Mouse (Mus musculus) heart, postnatal 36 days (tissue): ENCODE results near the gene Akt1. TPM values are rescaled to one million over a fixed set of nuclear protein-coding genes. Genes with fewer than 3 reads are reported as not detected.
A peak's percentile ranks its signal among the peaks of the same experiment; 100 is the strongest.

Experiments
- DNase-seq, 2 experiments: peaks; one replicate each; pipeline ENCODE4 v3.0.0; 2021 to 2022
- intact Hi-C: fragments of 180-260 bp; cut with DNase I; formaldehyde crosslinking; loops from one replicate; pipeline ENCODE4 v1.15.1; 2025
- total RNA-seq, 2 experiments: library from RNA; stranded (reverse); gene quantifications; 2 replicates each; pipeline ENCODE4 v1.2.3; 2021

Gene Akt1
- 100 to 1,000 TPM; 184 to 212 TPM for total RNA-seq

DNA sequence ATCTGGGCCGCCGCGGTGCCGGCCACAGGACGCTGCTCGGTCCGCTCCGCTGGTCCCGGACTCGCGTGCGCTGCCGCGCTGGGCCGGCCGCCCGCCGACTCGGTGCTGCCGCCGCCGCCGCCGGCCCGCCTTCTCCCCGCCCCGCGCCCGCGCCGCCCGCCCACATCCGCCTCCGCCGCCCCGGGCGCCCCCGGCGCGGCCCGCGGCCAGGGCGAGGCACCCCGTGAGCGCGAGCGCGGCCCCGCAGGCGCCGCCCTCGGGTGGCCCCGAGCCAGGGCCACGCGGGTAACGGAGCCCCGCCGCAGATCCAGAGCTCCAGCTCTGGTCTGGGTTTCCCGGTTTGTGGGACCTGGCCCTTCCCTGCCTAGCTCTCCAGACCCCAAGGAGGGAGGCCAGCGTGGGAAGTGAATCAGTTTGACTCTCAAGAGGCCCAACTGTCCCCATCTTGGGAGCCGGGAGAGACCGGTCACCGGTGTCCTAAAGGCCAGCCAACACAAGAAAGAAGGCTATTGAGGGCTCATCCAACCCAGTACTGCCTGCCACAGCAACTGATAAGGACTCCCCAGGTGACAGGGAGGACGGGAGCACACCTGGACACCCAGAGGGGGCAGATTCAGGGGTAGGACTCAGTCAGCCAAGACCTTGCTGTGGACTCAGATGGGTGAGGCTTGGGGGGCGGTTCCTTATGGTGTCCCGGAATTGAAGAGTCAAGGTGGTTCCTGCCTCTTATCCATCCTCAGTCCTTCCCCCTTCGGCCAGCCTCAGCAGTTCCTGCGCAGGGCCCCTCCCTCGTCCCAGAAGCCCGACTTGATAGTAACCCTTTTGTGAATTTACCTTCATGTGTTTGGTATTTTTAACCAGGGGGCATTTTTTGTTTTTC lies at the start of gene Akt1:
Akt1 (minus strand) TSS at position 753 of the 880 bp plus-strand sequence.
- intact Hi-C loops: loop anchor here (1.0 to 2.0 kb wide), 2 partner anchors 21 to 32 kb away; no protein-coding TSS in a partner anchor
- peak; percentile 72 to 84 for DNase-seq

DNA sequence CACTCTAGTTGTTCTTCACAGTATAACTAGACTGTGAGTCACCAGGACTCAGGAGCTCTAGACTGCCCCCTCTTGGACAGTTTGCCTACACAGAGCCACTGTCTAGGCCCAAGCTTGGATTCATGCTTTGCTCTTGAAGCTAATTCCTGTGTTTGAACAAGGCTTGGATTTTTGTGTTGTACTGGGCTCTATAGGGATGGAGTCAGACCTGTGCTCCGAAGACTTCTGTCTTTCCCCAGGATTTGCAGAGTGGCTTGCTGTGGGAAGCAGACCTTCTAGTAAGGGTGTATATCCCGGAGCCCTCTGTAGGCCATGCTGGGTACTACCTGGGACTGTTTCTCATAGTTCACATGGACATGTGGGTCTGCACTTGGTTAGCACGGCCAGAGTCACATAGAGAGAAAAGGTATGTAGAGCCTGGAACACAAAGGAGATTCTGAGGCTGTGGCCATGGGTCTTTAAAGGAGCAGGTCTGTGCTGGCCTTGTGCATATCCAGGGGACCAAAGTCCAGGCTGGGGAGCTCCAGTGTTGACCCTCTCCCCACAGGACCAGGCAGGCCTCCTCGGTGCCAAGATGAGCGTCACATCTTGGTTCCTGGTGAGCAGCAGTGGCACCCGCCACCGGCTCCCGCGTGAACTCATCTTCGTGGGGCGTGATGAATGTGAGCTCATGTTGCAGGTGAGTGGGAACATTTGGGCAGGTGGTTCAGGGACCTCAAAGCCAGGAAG lies 49.6 kb upstream of the Akt1 start:
- DNase-seq: peak; percentile 57 to 76
- intact Hi-C loops: no loop called here

DNA sequence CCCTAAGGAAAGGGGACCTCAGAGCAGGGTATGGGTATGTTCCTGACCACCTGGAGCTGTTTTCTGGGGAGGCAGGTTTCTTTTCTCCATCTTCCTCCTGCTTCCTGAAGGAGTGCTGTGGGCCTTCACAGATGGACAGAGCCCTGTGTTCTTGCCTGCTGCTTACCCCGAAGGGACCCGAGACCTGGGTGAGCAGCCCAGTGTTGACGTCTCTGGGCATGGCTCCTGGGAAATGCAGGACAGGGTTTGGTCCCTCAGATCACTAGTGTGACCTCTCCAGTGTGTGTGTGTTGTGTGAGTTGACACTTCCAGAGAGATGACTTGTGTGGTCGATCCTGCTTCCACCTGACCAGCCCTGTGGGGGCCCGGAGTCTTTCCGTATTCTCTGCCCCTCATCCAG lies 48.8 kb upstream of the Akt1 start:
- DNase-seq: no peak
- intact Hi-C loops: no loop called here

DNA sequence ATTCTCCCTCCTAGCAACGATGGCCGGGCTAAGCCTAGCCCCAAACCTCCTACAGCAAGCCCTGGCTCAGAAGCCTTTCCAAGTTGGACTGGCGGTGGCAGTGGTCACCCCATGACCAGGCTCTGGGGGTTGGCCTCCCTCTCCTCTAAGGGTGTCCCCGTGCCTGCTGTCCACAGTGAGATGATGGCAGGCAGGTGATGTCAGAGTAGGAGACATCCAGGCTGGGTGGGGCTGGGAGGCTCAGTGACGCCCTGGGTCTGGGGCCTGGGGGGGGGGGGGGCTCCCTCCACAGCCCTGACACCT lies 48.3 kb upstream of the Akt1 start:
- intact Hi-C loops: no loop called here
- no peak for DNase-seq

DNA sequence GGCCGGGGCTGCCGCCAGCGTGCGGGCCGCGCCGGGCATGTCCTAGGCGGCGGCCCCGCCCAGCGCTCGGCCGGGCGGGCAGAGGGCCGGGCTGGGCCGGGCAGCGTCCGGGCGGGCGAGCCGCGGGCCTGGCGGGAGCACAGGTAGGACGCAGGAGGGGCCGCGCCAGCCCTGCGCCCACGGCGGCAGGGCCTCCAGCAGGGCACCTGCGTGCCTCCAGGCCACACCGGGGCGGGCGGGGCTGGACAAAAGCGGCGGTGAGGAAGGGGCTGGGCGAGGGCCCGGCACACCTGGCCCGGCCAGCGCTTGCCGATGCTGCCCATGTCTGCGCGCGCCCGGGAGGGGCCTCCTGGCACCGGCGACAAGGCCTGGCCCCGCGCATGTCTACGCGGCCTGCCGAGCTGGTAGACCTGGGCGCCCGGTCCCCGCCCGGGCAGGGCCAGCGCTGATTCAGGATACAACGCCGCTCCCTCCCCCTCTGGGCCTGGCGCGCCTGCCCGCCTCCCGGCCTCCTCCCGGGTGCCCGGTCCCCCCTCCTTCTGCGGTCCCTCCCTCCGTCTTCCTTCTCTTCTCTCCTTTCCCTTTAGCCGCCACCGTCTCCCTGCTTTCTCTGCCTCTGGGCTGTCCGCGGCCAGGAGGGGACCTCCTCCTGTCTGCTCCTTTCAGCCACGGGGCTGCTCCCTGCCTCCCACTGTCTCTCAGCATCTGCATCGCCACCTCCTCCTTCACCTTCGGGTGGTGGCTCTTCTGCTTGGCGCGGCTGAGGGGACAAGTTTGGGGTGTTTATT lies 47.8 kb upstream of the Akt1 start:
- DNase-seq: peak; percentile 47 to 51
- intact Hi-C loops: no loop called here

DNA sequence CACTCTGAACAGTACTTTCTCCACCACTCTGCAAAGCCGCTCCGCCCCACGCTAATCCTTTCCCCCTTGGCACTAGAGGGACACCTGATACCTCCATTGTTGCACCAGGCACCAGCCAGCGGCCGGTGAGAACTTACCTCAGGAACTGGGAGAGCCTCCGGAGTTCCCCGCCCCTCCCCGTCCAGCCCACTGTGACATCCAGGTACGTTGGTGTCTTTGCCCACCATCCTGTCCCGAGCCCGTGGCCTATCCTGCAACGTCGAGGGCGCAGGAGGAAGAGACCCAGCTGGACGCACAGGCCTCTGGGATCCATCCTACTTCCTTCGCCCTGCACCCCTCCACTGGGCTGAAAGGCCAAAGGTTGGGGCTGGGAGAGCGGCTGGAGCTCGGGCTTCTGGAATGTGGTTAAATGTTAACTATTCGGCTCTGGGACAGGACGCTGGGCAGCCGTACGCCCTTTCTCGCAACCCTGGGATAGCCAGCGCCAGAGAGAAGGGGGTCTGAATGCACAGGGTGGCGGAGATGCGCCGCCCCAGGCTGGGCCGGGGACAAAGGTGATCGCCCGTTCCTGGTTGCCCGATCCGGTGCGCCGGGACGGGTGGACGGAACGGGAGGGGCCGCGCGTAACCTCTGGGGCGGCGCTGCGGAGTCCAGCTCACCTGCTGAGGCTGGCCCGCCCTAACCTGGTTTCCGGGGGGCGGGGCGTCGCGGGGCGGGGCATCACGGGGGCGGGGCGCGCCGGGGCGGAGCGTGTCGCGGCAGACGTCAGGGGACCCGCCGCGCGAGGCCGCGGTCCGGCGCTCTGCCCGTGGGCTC lies 46.9 kb upstream of the Akt1 start:
- peak; percentile 34 to 39 for DNase-seq
- intact Hi-C loops: no loop called here

DNA sequence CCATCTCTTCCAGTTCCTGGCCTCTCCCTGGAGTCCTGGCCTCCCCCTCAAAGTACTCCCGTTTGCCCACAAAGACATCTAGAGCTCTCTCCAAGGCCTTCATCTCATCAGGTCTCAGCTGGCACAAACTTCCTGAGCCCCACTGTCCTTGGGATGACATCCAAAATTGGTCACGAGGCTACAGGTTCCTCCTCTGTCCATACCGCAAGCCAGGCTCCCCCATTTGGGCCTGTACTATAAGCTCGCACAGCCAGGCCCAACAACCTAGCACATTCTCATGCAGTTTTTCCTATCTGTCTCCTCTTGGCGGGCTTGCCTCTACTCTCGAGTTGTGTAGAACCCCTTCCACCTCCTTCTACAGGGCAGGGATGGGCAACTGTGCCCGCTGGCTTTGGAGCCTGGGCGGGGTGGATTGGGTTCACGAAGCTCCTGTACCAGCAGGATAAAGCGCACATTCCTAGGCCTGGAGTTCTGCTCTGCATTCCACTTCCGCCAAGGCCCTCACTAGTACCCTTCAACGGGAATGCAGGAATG lies 46.3 kb upstream of the Akt1 start:
- DNase-seq: no peak
- intact Hi-C loops: no loop called here

DNA sequence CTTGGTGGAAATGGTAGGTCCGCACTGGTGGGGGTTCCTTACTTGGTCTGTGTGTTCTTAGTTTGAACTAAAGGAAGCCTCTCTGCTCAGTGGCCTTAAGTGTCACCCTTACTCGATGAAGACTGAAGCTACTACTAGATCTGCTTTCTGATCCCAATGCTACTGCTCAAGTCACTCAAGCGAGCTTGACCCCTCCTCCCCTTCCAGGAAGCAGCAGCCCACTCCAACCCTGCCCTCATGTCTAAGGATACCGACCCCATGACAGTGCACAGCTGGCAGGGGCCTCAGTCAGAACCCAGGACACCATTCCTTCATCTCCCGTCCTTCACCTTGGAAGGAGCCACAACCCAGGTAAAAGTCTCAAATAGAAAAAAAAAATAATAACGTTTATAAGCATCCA lies 45.5 kb upstream of the Akt1 start, which contains the start of gene Cep170b:
Cep170b (plus strand) TSS at position 240 of the 400 bp plus-strand sequence.
- intact Hi-C loops: no loop called here
- DNase-seq: no peak

DNA sequence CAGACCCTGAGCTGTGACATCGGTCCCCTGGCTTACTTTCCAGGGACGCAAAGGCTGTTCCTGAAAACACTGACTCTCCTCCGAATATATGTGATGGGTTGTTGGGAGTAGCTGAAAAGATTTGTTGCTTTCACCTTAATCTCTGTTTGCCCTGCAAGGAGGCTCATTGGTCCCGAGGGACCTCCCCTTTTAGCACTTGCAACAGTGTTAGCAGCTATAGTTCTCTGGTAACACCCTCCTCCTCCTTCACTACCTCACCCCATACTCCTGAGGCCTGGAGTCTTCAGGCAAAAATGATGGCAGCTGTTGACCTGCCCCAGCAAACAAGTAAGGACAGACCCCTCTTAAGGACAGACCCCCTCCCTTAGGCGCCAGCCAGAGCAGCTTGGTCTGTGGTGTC lies 44.3 kb upstream of the Akt1 start:
- DNase-seq: no peak

DNA sequence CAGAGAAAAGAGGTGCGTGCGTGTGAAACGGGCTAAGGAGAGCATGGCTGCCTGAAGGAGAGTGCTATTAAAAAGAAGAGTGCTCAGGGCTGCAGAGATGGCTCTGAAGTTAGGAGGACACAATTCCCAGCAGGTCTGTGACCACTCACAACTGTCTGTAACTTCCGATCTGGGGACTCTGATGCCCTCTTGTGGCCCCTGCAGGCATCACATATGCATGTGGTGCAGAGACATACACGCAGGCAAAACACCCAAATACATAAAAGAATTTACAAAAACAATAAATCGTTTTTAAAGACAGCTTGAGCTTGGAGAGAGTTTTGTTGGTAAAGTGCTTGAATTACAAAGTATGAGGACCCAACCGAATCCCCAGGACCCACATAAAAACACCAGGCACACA lies 42.5 kb upstream of the Akt1 start:
- intact Hi-C loops: no loop called here
- peak; percentile 27 to 51 for DNase-seq

More for the DNA sequence above, 44.3 kb upstream of the Akt1 start:
- intact Hi-C loops: no loop called here

DNA sequence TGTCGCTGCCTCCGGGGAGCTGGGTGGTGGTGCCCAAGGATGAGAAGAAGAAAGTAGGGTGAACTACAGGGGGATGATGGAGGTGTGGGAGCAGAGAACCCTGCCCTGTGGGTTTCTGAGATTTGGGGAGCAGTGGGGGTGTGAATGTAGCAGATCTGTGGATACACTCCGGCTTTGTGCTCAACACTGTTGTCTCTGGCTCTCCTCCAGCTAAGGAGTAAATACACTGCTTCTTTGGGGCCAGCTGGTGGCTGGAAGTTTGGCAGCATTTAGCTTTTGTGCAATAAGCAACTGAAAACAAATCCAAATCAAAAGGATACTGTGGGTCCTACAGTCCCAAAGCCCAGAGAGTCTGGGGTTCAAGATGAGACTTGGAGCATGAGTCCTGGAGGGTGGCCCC lies 39.3 kb upstream of the Akt1 start:
- DNase-seq: no peak
- intact Hi-C loops: no loop called here

DNA sequence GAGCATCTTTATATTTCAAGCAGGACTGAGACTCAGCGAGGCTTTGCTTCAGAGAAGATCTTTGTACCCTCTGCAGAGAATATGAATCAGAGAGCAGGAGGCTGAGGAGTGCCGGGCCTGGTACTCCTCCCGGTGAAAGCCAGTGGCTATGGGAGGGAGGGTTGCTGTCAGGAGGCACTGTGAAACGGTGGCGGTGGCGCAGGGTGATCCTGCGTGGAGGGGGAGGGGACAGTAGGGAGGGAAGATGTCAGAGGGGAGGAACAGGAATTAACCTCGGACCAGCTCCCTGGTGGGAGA lies 32.8 kb upstream of the Akt1 start:
- no peak for DNase-seq
- intact Hi-C loops: loop anchor here (1.0 to 10.0 kb wide), 3 partner anchors 33 to 153 kb away; partner anchors contain the start of gene Akt1

DNA sequence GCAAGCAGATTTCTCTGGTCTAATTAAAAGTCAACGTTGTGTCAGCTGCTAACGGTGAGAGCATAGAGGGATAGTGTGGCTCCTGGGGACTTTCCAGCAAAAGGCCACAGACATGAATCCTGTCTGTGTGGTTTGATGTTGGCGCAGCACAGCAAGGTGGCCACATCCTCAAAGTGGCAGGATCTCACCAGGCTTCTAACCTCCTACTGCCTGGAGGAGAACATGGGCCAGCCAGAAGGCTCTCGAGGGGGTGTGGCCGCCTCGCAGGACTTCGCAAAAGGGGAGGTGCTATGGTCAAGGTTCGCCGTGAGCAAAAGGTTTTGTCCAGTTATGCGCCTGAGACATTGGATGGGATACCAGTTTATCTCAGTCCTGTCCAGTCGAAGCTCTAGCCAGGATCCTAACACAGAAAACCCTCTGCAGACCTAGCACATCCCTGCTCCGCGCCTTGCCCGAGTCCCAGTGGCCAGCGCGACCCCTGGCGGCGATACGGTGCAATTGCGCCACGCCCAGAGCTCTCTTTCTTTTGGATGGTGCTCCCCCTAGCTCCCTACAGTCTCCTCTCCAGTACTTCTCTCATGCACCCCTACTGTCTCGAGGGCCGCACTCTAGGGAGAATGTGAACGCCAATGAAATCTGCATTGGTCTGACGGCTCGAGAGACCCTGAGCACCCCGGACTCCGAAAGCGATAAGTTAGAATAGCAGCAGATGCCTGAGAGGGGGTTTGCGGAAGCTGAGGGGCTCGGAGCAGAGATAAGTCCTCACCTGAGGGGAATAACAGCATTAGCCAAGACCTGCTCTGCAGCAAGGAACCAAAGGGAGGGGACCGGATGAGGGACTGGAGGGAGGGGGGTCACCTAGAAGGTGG lies 32.3 kb upstream of the Akt1 start:
- peak; percentile 93 to 95 for DNase-seq
- intact Hi-C loops: loop anchor here (1.0 to 10.0 kb wide), 3 partner anchors 32 to 152 kb away; partner anchors contain the start of gene Akt1

DNA sequence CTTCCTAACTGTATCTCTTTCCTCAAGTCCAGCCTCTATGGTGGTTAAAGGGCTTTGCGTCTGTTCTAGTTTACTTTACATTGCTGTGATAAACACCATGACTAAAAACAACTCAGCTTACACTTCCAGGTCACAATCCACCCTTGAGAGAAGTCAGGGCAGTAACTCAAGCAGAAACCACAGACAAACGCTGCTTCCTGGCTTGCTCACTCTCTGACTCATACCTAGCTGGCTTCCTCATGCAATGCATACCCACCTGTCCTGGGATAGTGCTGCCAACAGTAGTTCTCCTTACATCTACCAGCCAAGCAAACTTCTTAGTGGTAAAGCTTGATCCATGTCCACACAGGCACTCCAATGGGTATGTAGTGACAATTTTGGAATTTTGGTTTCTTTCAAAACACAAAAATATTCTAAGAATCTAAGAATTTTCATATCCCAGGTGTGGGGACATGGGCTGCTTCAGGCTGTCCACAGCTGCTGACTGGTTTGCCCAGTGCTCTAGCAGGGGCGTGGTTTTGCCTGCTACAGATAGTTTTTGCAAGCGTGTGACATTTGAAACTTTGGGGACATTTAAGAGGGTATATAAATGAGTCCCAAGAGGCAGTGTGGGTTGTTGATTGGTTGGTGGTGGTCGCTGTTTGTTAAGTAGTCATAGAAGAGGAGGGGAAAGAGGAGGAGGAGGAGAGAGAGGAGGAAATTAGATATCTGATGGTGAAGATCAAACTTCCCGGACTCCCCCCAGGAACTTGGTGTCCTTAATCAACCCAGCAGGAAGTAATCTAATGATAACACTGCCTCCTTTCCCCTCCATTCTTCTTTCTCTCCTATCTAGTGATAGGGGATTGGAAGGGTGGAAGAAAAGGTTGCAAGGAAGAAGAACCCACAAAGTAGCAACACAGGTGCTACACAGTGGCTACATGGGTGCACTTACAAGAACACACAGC lies 28.0 kb upstream of the Akt1 start:
- intact Hi-C loops: loop anchor here (10.0 kb wide), 1 partner anchor 148 kb away; no protein-coding TSS in a partner anchor
- no peak for DNase-seq

DNA sequence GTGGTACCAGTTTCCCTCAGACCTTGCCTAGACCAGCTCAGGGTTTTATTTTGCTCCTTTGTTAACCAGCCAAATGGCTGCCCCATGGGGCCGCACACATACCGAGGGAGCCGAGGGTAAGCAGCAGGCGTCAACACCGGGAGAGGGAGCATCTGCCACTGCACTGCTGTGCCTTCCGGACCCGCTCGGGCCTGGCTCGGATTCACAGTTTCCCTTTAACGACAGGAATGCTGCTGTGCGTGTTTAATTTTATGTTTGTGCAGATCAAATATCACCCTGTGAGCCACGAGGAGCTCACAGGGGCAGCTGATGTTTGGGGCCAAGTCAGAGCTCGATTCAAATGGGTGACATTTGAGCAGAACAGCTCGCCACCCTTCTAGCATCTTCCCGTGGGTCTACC lies 25.8 kb upstream of the Akt1 start:
- intact Hi-C loops: loop anchor here (10.0 kb wide), 1 partner anchor 146 kb away; no protein-coding TSS in a partner anchor
- no peak for DNase-seq

DNA sequence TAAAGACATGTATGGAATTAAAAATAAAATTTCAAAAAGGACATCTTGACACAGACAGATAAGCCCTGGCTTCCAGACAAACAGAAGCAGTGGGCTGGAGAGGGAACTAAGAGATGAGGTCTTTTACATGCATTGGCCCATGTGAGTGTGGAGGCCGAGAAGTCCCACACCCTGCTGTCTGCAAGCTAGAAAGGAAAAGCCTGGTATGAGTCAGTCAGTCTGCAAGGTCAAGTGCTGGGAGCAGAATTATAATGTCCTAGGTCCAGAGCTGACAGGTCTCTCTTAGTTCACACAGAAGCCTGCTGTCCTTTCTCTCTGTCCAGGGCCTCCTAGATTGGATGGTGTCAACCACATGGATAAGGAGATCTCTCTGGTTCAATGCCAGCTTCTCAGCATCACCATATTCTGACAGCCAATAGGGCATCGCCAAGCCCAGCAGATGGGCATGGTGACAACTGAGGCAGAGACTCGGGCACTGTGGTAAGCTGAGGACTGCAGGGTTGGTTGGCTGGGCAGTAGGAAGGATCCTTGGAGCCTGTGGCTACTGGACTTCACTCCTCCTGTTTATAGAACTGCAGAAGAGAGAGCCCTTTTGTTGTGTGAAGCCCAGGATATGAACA lies 22.2 kb upstream of the Akt1 start:
- intact Hi-C loops: no loop called here

DNA sequence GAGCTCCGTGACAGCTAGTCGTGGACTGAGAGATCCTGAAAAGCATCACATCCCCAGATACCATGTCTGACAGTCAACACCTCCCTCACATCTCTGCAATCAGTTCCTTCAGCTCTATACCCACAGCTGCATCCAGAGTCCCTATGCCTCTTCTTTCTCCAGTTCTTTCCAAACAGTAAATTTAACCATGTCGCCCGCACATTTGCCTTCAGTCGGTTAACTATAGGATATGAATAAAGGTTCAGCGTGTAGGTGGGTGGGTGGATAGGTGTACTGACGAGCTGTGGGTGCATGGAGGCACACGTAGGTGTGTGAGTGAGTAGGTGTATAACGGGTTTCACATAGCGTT lies 19.4 kb upstream of the Akt1 start:
- no peak for DNase-seq
- intact Hi-C loops: no loop called here

More for the DNA sequence above, 22.2 kb upstream of the Akt1 start:
- no peak for DNase-seq
